Mouse (Mus musculus) urinary bladder, adult 2 months (tissue): ENCODE data around the gene Slc38a4. TPM values are rescaled to one million over a fixed set of nuclear protein-coding genes. Genes with fewer than 3 reads are reported as not detected.

ENCODE experiments used
- DNase-seq: peaks from one replicate; pipeline ENCODE4 v3.0.0; 2022; ENCODE audit warnings: low spot score
- polyA plus RNA-seq: library from polyadenylated mRNA; depleted of rRNA; stranded (reverse); fragments of >200 nt; gene quantifications from 2 replicates; pipeline ENCODE4 v1.2.3, GENCODE M21; 2012; rRNA removed

Slc38a4 gene
- polyA plus RNA-seq, 1 experiment = 4.9 TPM

DNA sequence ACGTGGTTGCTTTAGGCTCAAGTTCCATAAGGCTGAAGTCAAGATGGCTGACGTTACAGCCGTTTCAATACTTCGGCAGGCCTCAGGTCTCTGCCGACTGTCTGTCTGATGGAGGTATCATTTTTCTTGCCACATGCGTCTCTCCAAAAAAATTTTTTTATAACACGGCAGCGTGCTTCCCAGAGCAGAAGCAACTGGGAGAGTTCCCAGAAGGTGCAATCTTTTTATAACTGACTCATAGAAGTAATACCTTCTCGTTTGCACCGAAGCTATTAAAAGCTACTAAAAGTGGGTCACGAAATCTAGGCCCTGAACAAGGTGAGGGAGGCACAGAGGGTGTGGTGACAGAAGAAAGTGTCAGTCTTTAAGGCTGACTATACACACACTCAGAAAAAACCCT lies 87.0 kb downstream of the Slc38a4 start:
- no peak for DNase-seq

DNA sequence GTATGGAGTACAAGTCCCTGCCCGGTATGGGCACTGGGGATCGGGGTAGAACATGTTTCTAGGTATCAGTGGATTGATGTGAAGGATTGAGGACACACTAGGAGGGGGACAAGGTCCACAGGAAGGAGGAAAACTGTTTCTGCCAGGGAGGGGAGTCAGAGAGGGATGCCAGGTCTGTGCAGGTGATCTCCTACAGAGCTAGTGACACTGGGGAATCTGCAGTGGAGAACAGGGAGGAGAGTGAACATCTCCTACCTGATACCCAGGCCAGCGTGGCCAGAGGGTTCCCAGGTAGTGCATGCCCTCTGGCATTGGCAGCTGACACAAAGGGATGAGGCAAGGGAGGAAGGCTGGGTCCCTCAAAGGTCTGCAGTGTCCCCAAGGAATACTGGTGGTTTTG lies 89.4 kb downstream of the Slc38a4 start:
- DNase-seq = no peak

- DNase-seq = no peak
These were observed 92.0 kb downstream of the Slc38a4 start for GRCm38 (mm10) chr15:96963735-96964134.

GRCm38 (mm10) chr15:96963318-96963717 lies 92.4 kb downstream of the Slc38a4 start:
- no peak for DNase-seq

- no peak for DNase-seq
These were observed 95.4 kb downstream of the Slc38a4 start for GRCm38 (mm10) chr15:96960343-96960742.

GRCm38 (mm10) chr15:96959247-96959646 lies 96.5 kb downstream of the Slc38a4 start:
- no peak for DNase-seq

DNA sequence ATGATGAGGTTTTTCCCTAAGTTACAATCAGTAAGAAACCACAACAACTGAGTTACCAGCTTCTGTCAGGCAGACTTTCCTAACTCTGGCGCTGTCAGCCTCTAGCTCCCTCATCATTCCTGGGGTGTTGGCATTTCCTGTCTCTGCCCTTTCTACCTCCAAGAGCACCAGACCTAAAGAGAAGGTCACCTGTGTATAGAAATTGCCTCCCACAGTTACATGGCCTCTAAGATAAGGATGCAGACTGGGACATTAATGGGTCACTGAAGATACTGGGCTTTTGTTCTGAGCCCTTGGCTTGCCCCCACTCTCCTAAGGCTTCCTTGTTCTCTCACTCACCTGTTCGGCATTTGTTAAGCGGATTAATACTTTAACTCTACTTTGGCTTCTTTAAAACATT lies 99.1 kb downstream of the Slc38a4 start:
- DNase-seq = no peak

- DNase-seq = no peak
These were observed 101.4 kb downstream of the Slc38a4 start for GRCm38 (mm10) chr15:96954389-96954788.

DNA sequence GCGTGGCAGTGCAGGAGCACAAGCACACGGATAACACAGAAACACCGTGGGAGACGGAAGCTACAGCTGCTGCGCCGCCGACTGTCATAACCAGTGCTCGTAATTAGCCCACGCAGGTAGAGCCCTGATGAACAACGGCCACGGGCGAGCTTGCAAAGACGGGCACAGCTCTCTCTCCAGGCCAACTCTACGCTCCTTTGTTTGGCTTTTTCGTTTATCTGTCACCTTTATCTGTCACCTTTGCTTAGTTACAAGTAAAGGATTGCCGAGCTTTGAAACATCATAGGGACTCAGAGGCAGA lies 101.9 kb downstream of the Slc38a4 start:
- DNase-seq = no peak

DNA sequence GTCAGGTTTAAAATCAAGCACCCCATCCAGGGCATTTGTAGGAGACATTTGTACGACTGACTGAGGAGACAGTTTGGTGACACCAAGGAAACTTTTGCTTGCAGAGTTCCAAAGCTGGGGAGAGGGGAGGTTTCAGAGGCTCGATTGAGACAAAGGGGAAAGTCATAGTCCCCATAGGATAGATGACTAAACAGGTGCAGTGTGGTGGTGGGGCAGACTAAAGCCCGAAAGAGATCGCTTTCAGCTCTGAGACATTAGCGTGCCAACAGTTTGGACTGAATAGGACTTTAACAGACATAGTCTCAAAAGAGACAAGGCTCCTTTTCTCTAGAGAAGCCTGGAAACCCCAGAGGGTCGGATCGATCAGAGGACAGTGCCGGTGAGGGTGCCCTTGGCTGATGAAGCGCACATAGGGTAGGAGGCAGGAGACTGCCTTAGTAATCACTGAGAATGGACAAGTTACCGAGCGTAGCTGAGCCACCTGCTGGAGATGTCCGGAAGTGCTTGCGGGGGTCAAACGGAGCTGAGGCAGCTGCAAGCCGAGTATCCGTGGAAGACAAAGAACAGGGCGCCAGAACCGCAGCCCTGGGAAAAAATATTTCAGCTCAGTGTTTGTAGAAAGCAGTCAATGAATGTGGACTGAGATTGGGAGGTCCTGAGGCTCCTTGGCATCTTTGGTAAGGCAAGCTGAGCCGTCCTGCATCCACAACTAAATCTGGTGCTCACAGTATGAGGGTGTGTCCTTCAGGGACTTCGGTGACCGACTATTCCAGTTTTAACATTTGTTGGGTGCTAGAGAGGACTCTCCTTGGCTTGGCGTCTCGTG lies 102.4 kb downstream of the Slc38a4 start:
- DNase-seq = peak; percentile 48

DNA sequence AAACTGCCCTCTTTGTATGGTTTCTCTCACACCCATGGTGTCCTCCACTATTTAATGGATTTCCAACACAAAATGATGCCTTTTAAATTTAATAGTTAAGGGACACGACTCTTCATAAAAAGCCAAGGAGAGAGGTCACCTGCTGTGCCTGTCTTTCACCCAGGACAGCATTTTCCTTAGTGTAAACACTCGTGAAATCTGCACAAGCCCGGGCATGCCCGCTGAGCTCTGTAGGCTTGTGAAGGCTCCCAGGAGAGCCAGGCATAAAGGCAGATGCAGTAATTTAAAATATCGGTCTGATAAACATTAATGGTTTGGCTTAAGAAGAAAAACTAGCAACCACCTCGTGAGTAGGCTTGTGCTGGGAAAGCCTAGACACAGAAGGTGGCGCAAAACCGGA lies 103.3 kb downstream of the Slc38a4 start:
- DNase-seq = no peak

DNA sequence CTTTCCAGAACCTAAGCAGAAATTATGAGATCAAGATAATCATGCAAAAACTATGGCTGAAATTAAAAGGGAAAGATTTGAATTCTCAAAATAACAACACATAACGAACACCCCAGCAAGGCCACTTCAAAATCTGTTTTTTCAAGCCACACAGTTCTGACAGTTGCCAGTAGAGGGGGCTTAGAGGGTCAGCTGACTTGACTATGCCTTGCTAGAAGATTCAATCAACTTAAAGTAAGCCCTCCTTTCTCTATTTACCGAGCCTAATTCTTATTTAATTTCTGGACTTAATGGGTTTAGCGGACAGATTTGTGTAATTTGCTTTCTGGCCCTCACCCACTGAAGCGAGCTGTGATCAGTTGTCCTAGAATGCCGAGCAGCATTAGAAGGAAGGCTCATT lies 104.0 kb downstream of the Slc38a4 start:
- DNase-seq = no peak

- DNase-seq = no peak
These were observed 107.3 kb downstream of the Slc38a4 start for GRCm38 (mm10) chr15:96948471-96948870.

Other genes starting within 250 kb of the Slc38a4 start
- 18.5 and 22.7 TPM in 2 replicates for gene Pced1b, start 191.2 kb upstream of the Slc38a4 start, polyA plus RNA-seq
- gene Amigo2, start 191.3 kb upstream of the Slc38a4 start, polyA plus RNA-seq = 2.5 and 6.6 TPM in 2 replicates